Mouse (Mus musculus): ENCODE measurements at regions not wholly inside any gene's neighbourhood (a gene's known extent, or its start where the extent isn't known, plus 50 kb on each side); places are given as distances from the start of the nearest gene placed in this dataset.
"Not testable (repeated sequence)": the region's sequence is repeated elsewhere in the genome, so short reads cannot be mapped to it uniquely, and the experiment has no call there.

GRCm38 (mm10) chr17:69821473-69821872, 147.4 kb upstream of the Dlgap1 start:
- H3K27me3 ChIP-seq (ENCODE audit: control insufficient read depth, insufficient read depth, insufficient read length): no peaks in the 10 kb centered on the region
- H3K79me3 ChIP-seq (ENCODE audit: low read depth): no peaks in the 10 kb centered on the region
- no peak overlapping the region for H3K4me3 ChIP-seq (ENCODE audit: insufficient read depth, poor library complexity, severe bottlenecking)
- H3ac ChIP-seq (ENCODE audit: control insufficient read depth, insufficient read length, low read depth): no peak overlapping the region
- TF ChIP-seq CEBPB (IDR thresholded peaks at IDR 0.05; ENCODE audit: low read depth) (no peak), USF1 (IDR thresholded peaks at IDR 0.05; ENCODE audit: low read depth) (no peak), MYOG (IDR thresholded peaks at IDR 0.05; ENCODE audit: control insufficient read depth, extremely low read depth, insufficient read length) (no peak), MAX (IDR thresholded peaks at IDR 0.05) (no peak), MYOD1 (IDR thresholded peaks at IDR 0.05; ENCODE audit: control insufficient read depth, insufficient read length, low read depth) (no peak), CTCF (IDR thresholded peaks at IDR 0.05; ENCODE audit: control insufficient read depth, insufficient read depth, insufficient read length) (no peak), FOSL1 (IDR thresholded peaks at IDR 0.05; ENCODE audit: insufficient read depth, low read length, poor library complexity, severe bottlenecking) (no peak)
- H3K79me2 ChIP-seq (ENCODE audit: control insufficient read depth, insufficient read depth): no peaks in the 10 kb centered on the region
- H3K36me3 ChIP-seq (ENCODE audit: control insufficient read depth, insufficient read depth): no peaks in the 10 kb centered on the region

- Histone ChIP-seq H3K4me3 (ENCODE audit: insufficient read depth, poor library complexity, severe bottlenecking) (no peak overlapping the region), H3K79me3 (ENCODE audit: low read depth) (no peaks in the 10 kb centered on the region), H3ac (ENCODE audit: control insufficient read depth, insufficient read length, low read depth) (no peak overlapping the region), H3K27me3 (ENCODE audit: control insufficient read depth, insufficient read depth, insufficient read length) (no peaks in the 10 kb centered on the region), H3K36me3 (ENCODE audit: control insufficient read depth, insufficient read depth) (no peaks in the 10 kb centered on the region), H3K79me2 (ENCODE audit: control insufficient read depth, insufficient read depth) (no peaks in the 10 kb centered on the region)
- TF ChIP-seq MYOD1 (IDR thresholded peaks at IDR 0.05; ENCODE audit: control insufficient read depth, insufficient read length, low read depth) (no peak), CTCF (IDR thresholded peaks at IDR 0.05; ENCODE audit: control insufficient read depth, insufficient read depth, insufficient read length) (no peak)
Measured at GRCm38 (mm10) chr17:69821901-69822300, 147.0 kb upstream of the Dlgap1 start.

GRCm38 (mm10) chr17:69822921-69823320, 146.0 kb upstream of the Dlgap1 start:
- H3K36me3 ChIP-seq (ENCODE audit: control insufficient read depth, insufficient read depth): no peaks in the 10 kb centered on the region
- H3K79me3 ChIP-seq (ENCODE audit: low read depth): no peaks in the 10 kb centered on the region
- no peak overlapping the region for H3ac ChIP-seq (ENCODE audit: control insufficient read depth, insufficient read length, low read depth)
- H3K4me3 ChIP-seq (ENCODE audit: insufficient read depth, poor library complexity, severe bottlenecking): no peak overlapping the region
- H3K27me3 ChIP-seq (ENCODE audit: control insufficient read depth, insufficient read depth, insufficient read length): no peaks in the 10 kb centered on the region
- no peak for TF ChIP-seq USF1 (IDR thresholded peaks at IDR 0.05; ENCODE audit: low read depth)
- TF ChIP-seq CEBPB (IDR thresholded peaks at IDR 0.05; ENCODE audit: low read depth): no peak
- no peak for TF ChIP-seq FOSL1 (IDR thresholded peaks at IDR 0.05; ENCODE audit: insufficient read depth, low read length, poor library complexity, severe bottlenecking)
- no peak for TF ChIP-seq CTCF (IDR thresholded peaks at IDR 0.05; ENCODE audit: control insufficient read depth, insufficient read depth, insufficient read length)
- TF ChIP-seq MYOD1 (IDR thresholded peaks at IDR 0.05; ENCODE audit: control insufficient read depth, insufficient read length, low read depth): no peak
- no peak for TF ChIP-seq MAX (IDR thresholded peaks at IDR 0.05)
- H3K79me2 ChIP-seq (ENCODE audit: control insufficient read depth, insufficient read depth): no peaks in the 10 kb centered on the region

- Histone ChIP-seq H3ac (ENCODE audit: control insufficient read depth, insufficient read length, low read depth) (no peak overlapping the region), H3K79me3 (ENCODE audit: low read depth) (no peaks in the 10 kb centered on the region), H3K36me3 (ENCODE audit: control insufficient read depth, insufficient read depth) (no peaks in the 10 kb centered on the region), H3K4me3 (ENCODE audit: insufficient read depth, poor library complexity, severe bottlenecking) (no peak overlapping the region), H3K27me3 (ENCODE audit: control insufficient read depth, insufficient read depth, insufficient read length) (no peaks in the 10 kb centered on the region), H3K79me2 (ENCODE audit: control insufficient read depth, insufficient read depth) (no peaks in the 10 kb centered on the region)
- TF ChIP-seq CTCF (IDR thresholded peaks at IDR 0.05; ENCODE audit: control insufficient read depth, insufficient read depth, insufficient read length): no peak
- TF ChIP-seq MYOG (IDR thresholded peaks at IDR 0.05; ENCODE audit: control insufficient read depth, extremely low read depth, insufficient read length): no peak
- no peak for TF ChIP-seq MYOD1 (IDR thresholded peaks at IDR 0.05; ENCODE audit: control insufficient read depth, insufficient read length, low read depth)
- no peak for TF ChIP-seq MAX (IDR thresholded peaks at IDR 0.05)
- no peak for TF ChIP-seq CEBPB (IDR thresholded peaks at IDR 0.05; ENCODE audit: low read depth)
- TF ChIP-seq FOSL1 (IDR thresholded peaks at IDR 0.05; ENCODE audit: insufficient read depth, low read length, poor library complexity, severe bottlenecking): no peak
- no peak for TF ChIP-seq USF1 (IDR thresholded peaks at IDR 0.05; ENCODE audit: low read depth)
Measured at GRCm38 (mm10) chr17:69841308-69841707, 127.6 kb upstream of the Dlgap1 start.

- TF ChIP-seq CTCF (IDR thresholded peaks at IDR 0.05; ENCODE audit: control insufficient read depth, insufficient read depth, insufficient read length): no peak
- no peak for TF ChIP-seq CEBPB (IDR thresholded peaks at IDR 0.05; ENCODE audit: low read depth)
- no peak for TF ChIP-seq USF1 (IDR thresholded peaks at IDR 0.05; ENCODE audit: low read depth)
- TF ChIP-seq MAX (IDR thresholded peaks at IDR 0.05): no peak
- no peak for TF ChIP-seq MYOD1 (IDR thresholded peaks at IDR 0.05; ENCODE audit: control insufficient read depth, insufficient read length, low read depth)
- no peak for TF ChIP-seq FOSL1 (IDR thresholded peaks at IDR 0.05; ENCODE audit: insufficient read depth, low read length, poor library complexity, severe bottlenecking)
- no peak for TF ChIP-seq MYOG (IDR thresholded peaks at IDR 0.05; ENCODE audit: control insufficient read depth, extremely low read depth, insufficient read length)
- Histone ChIP-seq H3K79me2 (ENCODE audit: control insufficient read depth, insufficient read depth) (no peaks in the 10 kb centered on the region), H3K79me3 (ENCODE audit: low read depth) (no peaks in the 10 kb centered on the region), H3ac (ENCODE audit: control insufficient read depth, insufficient read length, low read depth) (no peak overlapping the region), H3K4me3 (ENCODE audit: insufficient read depth, poor library complexity, severe bottlenecking) (no peak overlapping the region), H3K27me3 (ENCODE audit: control insufficient read depth, insufficient read depth, insufficient read length) (no peaks in the 10 kb centered on the region), H3K36me3 (ENCODE audit: control insufficient read depth, insufficient read depth) (no peaks in the 10 kb centered on the region)
Measured at GRCm38 (mm10) chr17:69848306-69848705, 120.6 kb upstream of the Dlgap1 start.

GRCm38 (mm10) chr17:69850075-69850474, 118.8 kb upstream of the Dlgap1 start:
- Histone ChIP-seq H3K79me2 (ENCODE audit: control insufficient read depth, insufficient read depth) (no peaks in the 10 kb centered on the region), H3K27me3 (ENCODE audit: control insufficient read depth, insufficient read depth, insufficient read length) (no peaks in the 10 kb centered on the region), H3K79me3 (ENCODE audit: low read depth) (no peaks in the 10 kb centered on the region), H3K36me3 (ENCODE audit: control insufficient read depth, insufficient read depth) (no peaks in the 10 kb centered on the region), H3K4me3 (ENCODE audit: insufficient read depth, poor library complexity, severe bottlenecking) (no peak overlapping the region), H3ac (ENCODE audit: control insufficient read depth, insufficient read length, low read depth) (no peak overlapping the region)
- TF ChIP-seq FOSL1 (IDR thresholded peaks at IDR 0.05; ENCODE audit: insufficient read depth, low read length, poor library complexity, severe bottlenecking) (no peak), MAX (IDR thresholded peaks at IDR 0.05) (no peak), USF1 (IDR thresholded peaks at IDR 0.05; ENCODE audit: low read depth) (no peak), CTCF (IDR thresholded peaks at IDR 0.05; ENCODE audit: control insufficient read depth, insufficient read depth, insufficient read length) (no peak), MYOG (IDR thresholded peaks at IDR 0.05; ENCODE audit: control insufficient read depth, extremely low read depth, insufficient read length) (no peak), CEBPB (IDR thresholded peaks at IDR 0.05; ENCODE audit: low read depth) (no peak), MYOD1 (IDR thresholded peaks at IDR 0.05; ENCODE audit: control insufficient read depth, insufficient read length, low read depth) (no peak)

- H3ac ChIP-seq (ENCODE audit: control insufficient read depth, insufficient read length, low read depth); H3K4me3 ChIP-seq (ENCODE audit: insufficient read depth, poor library complexity, severe bottlenecking); H3K79me2 ChIP-seq (ENCODE audit: control insufficient read depth, insufficient read depth); H3K79me3 ChIP-seq (ENCODE audit: low read depth); H3K27me3 ChIP-seq (ENCODE audit: control insufficient read depth, insufficient read depth, insufficient read length); H3K36me3 ChIP-seq (ENCODE audit: control insufficient read depth, insufficient read depth): not testable (repeated sequence)
Measured at GRCm38 (mm10) chr17:69879958-69880357, 88.9 kb upstream of the Dlgap1 start.

Data from C2C12 (cell line).